Comparison of ENCODE assay signal across 8 mouse cellular contexts in the genomic region with DNA sequence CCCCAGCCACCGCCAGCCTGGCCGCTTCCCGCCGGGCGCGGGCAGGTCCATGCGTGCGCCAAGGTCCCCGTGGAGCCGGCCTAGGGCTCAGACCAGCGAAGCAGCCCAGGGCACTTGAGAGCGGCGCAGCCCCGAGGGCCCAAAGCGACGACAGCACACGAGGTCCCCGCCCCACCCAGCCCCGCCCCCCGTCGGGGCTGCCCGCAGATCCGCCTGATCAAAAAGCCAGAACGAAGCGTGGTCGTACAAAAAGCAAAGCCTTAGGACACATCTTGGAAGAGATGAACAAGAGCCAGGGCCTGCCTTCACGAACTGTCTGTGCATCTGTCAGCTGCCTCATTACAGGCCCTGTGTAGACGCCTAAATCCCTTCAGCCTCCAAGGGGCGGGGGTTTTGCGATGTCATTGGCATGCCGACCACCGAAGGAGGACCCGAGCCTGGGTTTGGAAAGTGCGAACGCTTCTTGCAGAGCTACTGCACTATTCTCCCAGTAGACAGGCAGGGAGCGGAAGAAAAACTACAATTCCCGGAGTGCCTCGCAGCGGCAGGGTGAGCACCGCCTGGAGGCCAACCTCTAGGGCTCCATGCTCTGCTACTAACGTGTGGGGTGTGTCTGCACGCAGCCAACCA. TPM values are rescaled to one million over a fixed set of nuclear protein-coding genes. Genes with fewer than 3 reads are reported as not detected.
DNase-seq lines count a peak whose midpoint lies in the region; ATAC-seq and TF ChIP-seq lines count a peak whose summit lies in the region.

No protein-coding gene starts in this region.

- H3K9me3 ChIP-seq in E14TG2a.4 (ENCODE audit: low read length), result no peaks in the 10 kb centered on the region
- no peaks in the 10 kb centered on the region for H3K9me3 ChIP-seq in forebrain, embryonic 12.5 days
- H3K9me3 ChIP-seq in liver, postnatal 0 days (ENCODE audit: low read length), result no peaks in the 10 kb centered on the region
- no peaks in the 10 kb centered on the region for H3K9me3 ChIP-seq in neural tube, embryonic 14.5 days (ENCODE audit: control insufficient read depth, low read length)

- TF ChIP-seq EP300 in liver, postnatal 0 days (IDR thresholded peaks at IDR 0.05; ENCODE audit: low read depth), result peak; percentile 74

- intact Hi-C loops in heart, postnatal 10 days (cut with DNase I), result no loop called here

- peak overlapping the region; percentile 87 for H3K27ac ChIP-seq in forebrain, embryonic 12.5 days
- peak overlapping the region; percentile 97 for H3K27ac ChIP-seq in liver, postnatal 0 days (ENCODE audit: low read depth)
- H3K27ac ChIP-seq in neural tube, embryonic 14.5 days (ENCODE audit: low read depth, low read length), result peak overlapping the region; percentile 95

- H3K9ac ChIP-seq in forebrain, embryonic 12.5 days, result peak overlapping the region; percentile 94
- peak overlapping the region; percentile 90 for H3K9ac ChIP-seq in liver, postnatal 0 days (replicated peaks)
- H3K9ac ChIP-seq in neural tube, embryonic 14.5 days (replicated peaks; ENCODE audit: low read depth, low read length), result peak overlapping the region; percentile 87

- TF ChIP-seq CTCF in E14TG2a.4 (conservative IDR thresholded peaks at IDR 0.05; ENCODE audit: low read length), result no peak; the same call in 1 of the 2 replicates
- TF ChIP-seq CTCF in liver, postnatal 0 days (IDR thresholded peaks at IDR 0.05; ENCODE audit: low read depth), result peak; percentile 66

- ATAC-seq in forebrain, embryonic 12.5 days (ENCODE audit: low FRiP score), result peak; percentile 95
- peak; percentile 93 for ATAC-seq in liver, postnatal 0 days
- peak; percentile 96 for ATAC-seq in neural tube, embryonic 14.5 days (ENCODE audit: low read depth)

- peaks cover 3% of the 10 kb centered on the region; the same call in 1 of the 2 replicates for H3K36me3 ChIP-seq in E14TG2a.4 (ENCODE audit: insufficient read depth, low read length)
- no peaks in the 10 kb centered on the region for H3K36me3 ChIP-seq in forebrain, embryonic 12.5 days (replicated peaks)
- no peaks in the 10 kb centered on the region for H3K36me3 ChIP-seq in liver, postnatal 0 days (replicated peaks; ENCODE audit: insufficient read depth, low read length)
- no peaks in the 10 kb centered on the region for H3K36me3 ChIP-seq in neural tube, embryonic 14.5 days (ENCODE audit: control insufficient read depth, insufficient read depth, low read length)

- peak; percentile 75 for DNase-seq in c-Kit-positive CD71-positive TER-119-positive erythroid progenitor cells, embryonic 14.5 days (ENCODE audit: low spot score)
- DNase-seq in heart, postnatal 10 days, result peak; percentile 97 to 98
- DNase-seq in large intestine, adult 2 months (ENCODE audit: low read depth, low spot score), result peak; percentile 62
- DNase-seq in liver, postnatal 0 days, result peak; percentile 88
- peak; percentile 90 for DNase-seq in testis, postnatal 10 days (ENCODE audit: low spot score)

- peaks cover 43% of the 10 kb centered on the region for H3K4me1 ChIP-seq in E14TG2a.4 (replicated peaks; ENCODE audit: low read depth, low read length)
- H3K4me1 ChIP-seq in forebrain, embryonic 12.5 days, result peaks cover 24% of the 10 kb centered on the region
- H3K4me1 ChIP-seq in liver, postnatal 0 days (ENCODE audit: insufficient read depth), result peaks cover 11% of the 10 kb centered on the region
- H3K4me1 ChIP-seq in neural tube, embryonic 14.5 days (ENCODE audit: control insufficient read depth, insufficient read depth, low read length), result peaks cover 15% of the 10 kb centered on the region

- under 1% methylated on average over 42 of the region's 42 CpGs for WGBS in forebrain, embryonic 12.5 days
- under 1% methylated on average over 42 of the region's 42 CpGs for WGBS in large intestine, adult 2 months
- WGBS in liver, postnatal 0 days (ENCODE audit: insufficient replicate concordance), result under 1% methylated on average over 42 of the region's 42 CpGs
- WGBS in neural tube, embryonic 14.5 days, result 0% methylated on average over 42 of the region's 42 CpGs

- H3K4me3 ChIP-seq in E14TG2a.4 (replicated peaks; ENCODE audit: low read length), result peak overlapping the region; percentile 89
- H3K4me3 ChIP-seq in forebrain, embryonic 12.5 days (replicated peaks), result peak overlapping the region; percentile 96
- H3K4me3 ChIP-seq in liver, postnatal 0 days (ENCODE audit: low read depth, low read length), result peak overlapping the region; percentile 87
- H3K4me3 ChIP-seq in neural tube, embryonic 14.5 days (ENCODE audit: low read depth, low read length), result peak overlapping the region; percentile 87

- H3K4me2 ChIP-seq in forebrain, embryonic 12.5 days, result peak overlapping the region; percentile 71
- peak overlapping the region; percentile 89 for H3K4me2 ChIP-seq in liver, postnatal 0 days (ENCODE audit: low read depth, low read length)
- peak overlapping the region; percentile 53 for H3K4me2 ChIP-seq in neural tube, embryonic 14.5 days (ENCODE audit: low read depth, low read length)

- H3K27me3 ChIP-seq in E14TG2a.4 (ENCODE audit: insufficient read depth, low read length), result no peaks in the 10 kb centered on the region
- H3K27me3 ChIP-seq in forebrain, embryonic 12.5 days, result peaks cover 15% of the 10 kb centered on the region; the same call in 1 of the 2 replicates
- no peaks in the 10 kb centered on the region for H3K27me3 ChIP-seq in liver, postnatal 0 days (ENCODE audit: insufficient read depth, low read length)
- H3K27me3 ChIP-seq in neural tube, embryonic 14.5 days (ENCODE audit: control insufficient read depth, insufficient read depth, low read length), result no peaks in the 10 kb centered on the region

RNA-seq across cellular contexts. Expression of a gene that starts 0.3 kb away (rescaled TPM):
- 32.9 and 33.0 TPM in 2 replicates for polyA plus RNA-seq in forebrain, embryonic 12.5 days (2016; fragmentation: Nextera tagmentation; extraction: Ambion mirVana)
- 10 to 100 TPM; 32.4 to 36.1 TPM for total RNA-seq in heart, postnatal 10 days (2021)
- polyA plus RNA-seq in large intestine, adult 2 months (2012; rRNA removed), result 10.5 and 13.2 TPM in 2 replicates
- polyA plus RNA-seq in liver, postnatal 0 days (2015; fragmentation: Nextera tagmentation; extraction: Ambion mirVana), result 3.4 and 3.7 TPM in 2 replicates
- 56.1 and 58.9 TPM in 2 replicates for polyA plus RNA-seq in neural tube, embryonic 14.5 days (2014; fragmentation: Nextera tagmentation; extraction: Ambion mirVana)

Comparison
In these comparisons a context has a peak if more than half of its experiments do, and no peak if none do; other contexts are left out.
1. Peak in every context shown above with its lines: DNase-seq, ATAC-seq, H3K4me3 ChIP-seq and H3K27ac ChIP-seq.